Mouse (Mus musculus): ENCODE results near the gene Tgm1.

The Tgm1 gene

GRCm38 (mm10) chr14:55713729-55714122, at the start of gene Tgm1:
Gene Tgm1 (minus strand): TSS chr14:55713926.
- no peak for DNase-seq (ENCODE audit: low read depth, low spot score)

GRCm38 (mm10) chr14:55763166-55763565, 49.4 kb upstream of the Tgm1 start:
- DNase-seq (ENCODE audit: low read depth, low spot score) = no peak

- DNase-seq (ENCODE audit: low read depth, low spot score) = peak; percentile 61
Observed at GRCm38 (mm10) chr14:55762001-55762821, 48.5 kb upstream of the Tgm1 start.

- DNase-seq (ENCODE audit: low read depth, low spot score) = no peak
Observed at GRCm38 (mm10) chr14:55761163-55761562, 47.4 kb upstream of the Tgm1 start, which contains the start of gene Ltb4r2. Gene Ltb4r2 (plus strand): TSS chr14:55761428.

GRCm38 (mm10) chr14:55760156-55760555, 46.4 kb upstream of the Tgm1 start:
- DNase-seq (ENCODE audit: low read depth, low spot score) = peak; percentile 84

- DNase-seq (ENCODE audit: low read depth, low spot score) = peak; percentile 69
Observed at GRCm38 (mm10) chr14:55758363-55758784, 44.6 kb upstream of the Tgm1 start, which contains the start of gene Cideb. Gene Cideb (minus strand): TSS chr14:55758458.

GRCm38 (mm10) chr14:55757566-55757965, 43.8 kb upstream of the Tgm1 start:
- no peak for DNase-seq (ENCODE audit: low read depth, low spot score)

- DNase-seq (ENCODE audit: low read depth, low spot score) = no peak
Observed at GRCm38 (mm10) chr14:55747051-55747847, 33.5 kb upstream of the Tgm1 start.

GRCm38 (mm10) chr14:55745861-55746237, 32.1 kb upstream of the Tgm1 start:
- DNase-seq (ENCODE audit: low read depth, low spot score) = no peak

GRCm38 (mm10) chr14:55745180-55745860, 31.6 kb upstream of the Tgm1 start, which contains the start of the genes Dhrs1 and Nop9:
Gene Dhrs1 (minus strand): TSS chr14:55745690.
Gene Nop9 (plus strand): TSS chr14:55745693.
- peak; percentile 89 for DNase-seq (ENCODE audit: low read depth, low spot score)

- DNase-seq (ENCODE audit: low read depth, low spot score) = peak; percentile 88
Observed at GRCm38 (mm10) chr14:55743711-55744110, 30.0 kb upstream of the Tgm1 start.

- no peak for DNase-seq (ENCODE audit: low read depth, low spot score)
Observed at GRCm38 (mm10) chr14:55737086-55737687, 23.5 kb upstream of the Tgm1 start.

GRCm38 (mm10) chr14:55735758-55736157, 22.0 kb upstream of the Tgm1 start:
- DNase-seq (ENCODE audit: low read depth, low spot score) = no peak

- DNase-seq (ENCODE audit: low read depth, low spot score) = no peak
Observed at GRCm38 (mm10) chr14:55735334-55735733, 21.6 kb upstream of the Tgm1 start.

GRCm38 (mm10) chr14:55734869-55735268, 21.1 kb upstream of the Tgm1 start:
- no peak for DNase-seq (ENCODE audit: low read depth, low spot score)

GRCm38 (mm10) chr14:55733889-55734288, 20.2 kb upstream of the Tgm1 start:
- DNase-seq (ENCODE audit: low read depth, low spot score) = no peak

- no peak for DNase-seq (ENCODE audit: low read depth, low spot score)
Observed at GRCm38 (mm10) chr14:55730531-55731032, 16.9 kb upstream of the Tgm1 start.

- no peak for DNase-seq (ENCODE audit: low read depth, low spot score)
Observed at GRCm38 (mm10) chr14:55730116-55730515, 16.4 kb upstream of the Tgm1 start.

GRCm38 (mm10) chr14:55727889-55728685, 14.4 kb upstream of the Tgm1 start:
- DNase-seq (ENCODE audit: low read depth, low spot score) = no peak

- DNase-seq (ENCODE audit: low read depth, low spot score) = no peak
Observed at GRCm38 (mm10) chr14:55726261-55726660, 12.5 kb upstream of the Tgm1 start.

Data from mesoderm, embryonic 11.5 days (tissue).